Mouse (Mus musculus) forebrain, postnatal 0 days (tissue): Measurements from ENCODE around the gene Sos2. TPM values are rescaled to one million over a fixed set of nuclear protein-coding genes. Genes with fewer than 3 reads are reported as not detected.
A peak's percentile ranks its signal among the peaks of the same experiment; 100 is the strongest.
"Not testable (repeated sequence)": the region's sequence is repeated elsewhere in the genome, so short reads cannot be mapped to it uniquely, and the experiment has no call there.

Experiments
- ATAC-seq: fragments of 200-750 bp; cut with Nextera tagmentation; 2 replicates; pipeline ENCODE4 v1.8.0; 2017; ENCODE audit warnings: mild to moderate bottlenecking, moderate library complexity
- DNase-seq: peaks from one replicate; pipeline ENCODE4 v3.0.0-alpha.2; 2015
- H3K27ac ChIP-seq: fragments of 300-500 bp; sonication (generic); 2 replicates; pipeline ENCODE4 v1.5.1; 2014; ENCODE audit warnings: low read depth, mild to moderate bottlenecking, antibody characterized with exemption, low read length, moderate library complexity, mixed read lengths
- H3K27me3 ChIP-seq: fragments of 300-500 bp; sonication (generic); 2 replicates; pipeline ENCODE4 v1.6.1; 2014; ENCODE audit warnings: mild to moderate bottlenecking, low read length, mixed read lengths; ENCODE audit not compliant: insufficient read depth
- H3K36me3 ChIP-seq: fragments of 300-500 bp; sonication (generic); 2 replicates; pipeline ENCODE4 v1.6.1; 2014; ENCODE audit warnings: mild to moderate bottlenecking, moderate library complexity; ENCODE audit not compliant: insufficient read depth
- H3K4me1 ChIP-seq: fragments of 300-500 bp; sonication (generic); 2 replicates; pipeline ENCODE4 v1.6.1; 2014; ENCODE audit warnings: antibody characterized with exemption; ENCODE audit not compliant: insufficient read depth
- H3K4me2 ChIP-seq: fragments of 300-500 bp; sonication (generic); 2 replicates; pipeline ENCODE4 v1.6.1; 2014; ENCODE audit warnings: low read depth, mild to moderate bottlenecking, moderate library complexity
- H3K4me3 ChIP-seq: fragments of 300-500 bp; sonication (generic); 2 replicates; pipeline ENCODE4 v1.5.1; 2014; ENCODE audit warnings: low read depth, low read length, mixed read lengths
- H3K9ac ChIP-seq: fragments of 300-500 bp; sonication (generic); 2 replicates; pipeline ENCODE4 v1.6.1; 2014; ENCODE audit warnings: mild to moderate bottlenecking
- H3K9me3 ChIP-seq: fragments of 300-500 bp; sonication (generic); 2 replicates; pipeline ENCODE4 v1.6.1; 2016; ENCODE audit warnings: low read length
- CTCF ChIP-seq: sonication (generic); IDR thresholded peaks from 2 replicates; pipeline ENCODE4 v1.5.1; 2016; ENCODE audit warnings: antibody characterized with exemption, control low read depth, low read depth
- WGBS: fragments of 180-500 bp; shearing (Covaris S2); extraction: QIAGEN DNeasy Blood & Tissue Kit; methylation state at CpG from one replicate; pipeline ENCODE4 v1.1.7; 2014; 5-methylcytosine and 5-hydroxymethylcytosine counted together
- polyA plus RNA-seq: library from polyadenylated mRNA; unstranded; fragments of >200 nt; fragmentation: Nextera tagmentation; extraction: Ambion mirVana; gene quantifications from 2 replicates; pipeline ENCODE4 v1.2.1, GENCODE M21; 2015
- total RNA-seq: library from RNA; depleted of rRNA; stranded (reverse); fragments of >200 nt; gene quantifications from 2 replicates; pipeline ENCODE4 v1.2.3, GENCODE M21; 2014

Sos2 gene
- total and polyA plus RNA-seq, 2 experiments from 2014 or later = 5.6 to 30.4 TPM

DNA sequence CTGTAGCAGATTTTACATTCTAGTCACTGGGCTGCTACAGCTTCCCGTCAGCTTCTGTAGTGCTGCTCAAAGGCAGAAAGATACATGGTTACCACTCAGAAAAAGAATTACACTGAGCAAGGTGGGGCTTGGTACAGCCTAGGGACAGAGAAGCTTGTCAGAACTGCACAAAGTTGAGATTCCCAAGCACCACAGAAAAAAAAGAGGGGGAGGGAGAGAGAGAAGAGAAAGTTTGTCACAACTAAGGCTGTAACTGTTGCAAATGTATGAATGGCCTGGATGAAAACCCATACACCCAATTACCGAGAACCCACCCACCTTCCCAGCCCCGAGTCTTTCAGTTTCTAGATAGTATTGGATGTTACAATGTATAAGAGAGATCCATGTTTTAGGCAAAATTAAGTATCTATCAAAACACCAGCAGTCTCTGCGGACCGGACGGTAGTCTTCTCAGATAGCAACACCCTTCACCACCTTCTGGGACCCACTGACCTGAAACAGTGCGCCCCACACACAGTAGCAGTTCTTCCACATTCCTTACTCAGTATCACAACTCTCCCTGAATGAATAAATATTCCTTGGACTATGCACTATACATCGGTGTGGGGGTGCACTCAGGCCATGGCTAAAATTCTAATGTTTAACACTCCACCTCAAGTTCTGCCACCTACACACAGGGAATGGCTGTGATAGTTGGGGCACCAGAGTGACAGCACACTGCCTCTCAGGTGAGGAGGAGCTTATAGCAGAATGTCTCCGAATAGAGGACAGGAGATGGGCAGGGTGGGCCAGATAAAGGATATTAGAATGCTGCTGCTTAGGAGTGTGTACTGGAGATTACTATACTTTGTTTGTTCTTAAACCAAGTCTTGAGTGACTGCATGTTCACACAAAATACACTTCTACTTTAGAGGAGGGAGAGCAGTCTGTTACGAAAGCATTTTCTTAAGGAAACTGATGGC is 6.8 kb downstream of the Sos2 start:
- DNase-seq = no peak
- no peak for TF ChIP-seq CTCF
- ATAC-seq = no peak
- Histone ChIP-seq H3K36me3 (no peaks in the 10 kb centered on the region), H3K9ac (no peak overlapping the region), H3K27ac (no peak overlapping the region), H3K4me1 (no peaks in the 10 kb centered on the region), H3K27me3 (no peaks in the 10 kb centered on the region), H3K4me2 (no peak overlapping the region), H3K9me3 (no peaks in the 10 kb centered on the region), H3K4me3 (no peak overlapping the region)
- WGBS = 83% methylated on average over 10 of the region's 10 CpGs

DNA sequence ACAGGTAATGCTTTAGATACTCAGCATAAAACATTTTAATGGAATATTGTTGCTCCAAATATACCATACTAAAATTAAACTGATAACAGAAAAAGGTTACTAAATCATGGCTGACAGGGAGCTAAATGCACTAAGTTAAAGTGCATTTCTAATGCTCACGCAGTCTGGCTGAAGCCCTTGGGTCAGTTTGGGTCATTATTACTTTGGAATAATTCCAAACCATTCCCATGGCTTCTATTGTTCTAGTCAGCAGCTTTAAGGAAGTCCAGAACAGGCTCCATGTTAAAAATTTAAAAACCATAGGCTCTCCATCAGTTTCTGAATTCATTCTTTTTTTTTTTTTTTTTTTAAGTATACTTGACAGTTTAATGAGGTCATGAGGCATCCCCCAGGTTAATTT is 7.5 kb downstream of the Sos2 start:
- Histone ChIP-seq H3K9ac (no peak overlapping the region), H3K4me3 (no peak overlapping the region), H3K27ac (no peak overlapping the region), H3K4me1 (no peaks in the 10 kb centered on the region), H3K36me3 (no peaks in the 10 kb centered on the region), H3K9me3 (no peaks in the 10 kb centered on the region), H3K27me3 (no peaks in the 10 kb centered on the region), H3K4me2 (no peak overlapping the region)
- no peak for DNase-seq
- WGBS = 61% methylated on average over 1 of the region's 1 CpGs
- ATAC-seq = no peak
- TF ChIP-seq CTCF = no peak

DNA sequence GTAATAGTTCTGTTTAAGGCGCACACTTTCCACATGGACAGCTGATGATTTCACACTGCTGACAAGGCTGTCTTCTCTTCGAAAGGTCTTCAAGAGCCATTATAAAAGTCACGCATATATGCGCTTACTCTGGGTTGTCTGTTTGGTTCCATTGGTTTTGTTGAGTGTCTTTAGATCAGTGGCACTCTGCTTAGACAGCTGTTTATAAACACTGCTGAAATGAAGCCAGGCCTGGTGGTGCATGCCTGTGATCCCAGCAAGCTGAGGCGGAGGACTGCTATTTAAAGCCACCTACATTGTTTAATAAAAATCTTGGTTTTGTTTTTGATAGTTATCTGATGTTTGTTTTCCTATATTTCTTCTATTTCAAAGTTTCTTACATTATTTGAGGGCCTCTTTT is 14.9 kb downstream of the Sos2 start:
- no peak overlapping the region for H3K9ac ChIP-seq
- no peaks in the 10 kb centered on the region for H3K36me3 ChIP-seq
- DNase-seq (no peak), ATAC-seq (no peak)
- H3K27ac ChIP-seq = no peak overlapping the region
- H3K9me3 ChIP-seq = no peaks in the 10 kb centered on the region
- no peaks in the 10 kb centered on the region for H3K4me1 ChIP-seq
- WGBS = 97% methylated on average over 5 of the region's 5 CpGs
- no peaks in the 10 kb centered on the region for H3K27me3 ChIP-seq
- no peak overlapping the region for H3K4me2 ChIP-seq
- H3K4me3 ChIP-seq = no peak overlapping the region
- no peak for TF ChIP-seq CTCF

DNA sequence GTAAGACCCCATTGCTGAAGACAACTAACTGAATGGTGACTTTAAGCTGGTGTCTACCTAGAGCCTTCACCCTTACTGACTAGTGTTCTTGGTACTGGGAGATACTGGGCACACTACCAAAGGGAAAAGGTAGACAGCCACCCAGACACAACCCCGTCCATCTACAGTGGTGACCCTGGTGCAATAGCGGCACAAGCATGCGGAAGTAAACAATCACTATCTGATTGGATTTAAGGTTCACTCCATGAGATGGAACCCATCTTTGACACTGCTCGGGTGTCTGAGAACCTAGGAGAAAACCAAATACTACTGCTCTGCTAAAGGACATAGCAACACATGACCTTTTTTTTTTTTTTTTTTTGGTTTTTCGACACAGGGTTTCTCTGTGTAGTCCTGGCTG is 20.0 kb downstream of the Sos2 start:
- H3K9me3 ChIP-seq = no peaks in the 10 kb centered on the region
- H3K4me1 ChIP-seq = no peaks in the 10 kb centered on the region
- TF ChIP-seq CTCF = no peak
- H3K4me3 ChIP-seq = no peak overlapping the region
- H3K9ac ChIP-seq = no peak overlapping the region
- no peak overlapping the region for H3K27ac ChIP-seq
- no peaks in the 10 kb centered on the region for H3K36me3 ChIP-seq
- ATAC-seq (no peak), DNase-seq (no peak)
- 96% methylated on average over 5 of the region's 5 CpGs for WGBS
- no peak overlapping the region for H3K4me2 ChIP-seq
- H3K27me3 ChIP-seq = no peaks in the 10 kb centered on the region

DNA sequence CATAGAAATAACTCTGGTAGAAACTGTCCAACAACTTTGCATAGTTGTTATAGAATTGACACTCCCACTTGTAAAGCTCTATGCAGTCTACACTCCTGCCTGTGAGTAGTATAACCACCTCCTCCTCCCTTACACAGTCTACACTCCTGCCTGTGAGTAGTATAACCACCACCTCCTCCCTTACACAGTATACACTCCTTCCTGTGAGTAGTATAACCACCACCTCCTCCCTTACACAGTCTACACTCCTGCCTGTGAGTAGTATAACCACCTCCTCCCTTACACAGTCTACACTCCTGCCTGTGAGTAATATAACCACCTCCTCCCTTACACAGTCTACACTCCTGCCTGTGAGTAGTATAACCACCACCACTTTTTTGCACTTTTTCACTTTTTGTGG is 27.7 kb downstream of the Sos2 start:
- H3K9ac ChIP-seq, H3K27ac ChIP-seq, H3K4me2 ChIP-seq, H3K4me3 ChIP-seq, H3K4me1 ChIP-seq, H3K27me3 ChIP-seq, H3K9me3 ChIP-seq: not testable (repeated sequence)
- H3K36me3 ChIP-seq = peaks cover 19% of the 10 kb centered on the region
- DNase-seq = peak; percentile 2
- ATAC-seq = peak; percentile 66

DNA sequence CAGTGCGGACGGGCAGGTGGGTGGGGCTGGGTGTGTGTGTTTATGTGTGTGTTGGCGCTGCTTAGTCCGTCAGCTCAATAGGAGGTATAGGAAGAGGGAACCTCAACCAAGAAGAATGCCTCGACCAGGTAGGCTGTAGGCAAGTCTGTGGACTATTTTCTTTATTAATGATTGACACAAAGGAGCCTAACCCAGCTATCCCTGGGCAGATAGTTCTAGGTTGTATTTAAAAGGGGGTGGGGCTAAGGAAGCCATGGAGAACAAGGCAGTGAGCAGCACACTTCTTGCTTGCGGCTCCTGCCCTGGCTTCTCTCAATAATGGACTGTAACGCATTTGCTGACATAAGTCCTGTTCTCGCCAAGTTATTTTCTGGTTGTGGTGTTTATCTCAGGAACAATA is 32.1 kb downstream of the Sos2 start:
- Histone ChIP-seq H3K9ac (no peak overlapping the region), H3K27ac (no peak overlapping the region), H3K36me3 (peaks cover 35% of the 10 kb centered on the region), H3K9me3 (peaks cover 5% of the 10 kb centered on the region; the same call in 1 of the 2 replicates), H3K4me1 (no peaks in the 10 kb centered on the region), H3K27me3 (no peaks in the 10 kb centered on the region), H3K4me3 (no peak overlapping the region), H3K4me2 (no peak overlapping the region)
- DNase-seq (no peak), ATAC-seq (no peak)
- TF ChIP-seq CTCF = no peak
- WGBS = 85% methylated on average over 8 of the region's 8 CpGs

DNA sequence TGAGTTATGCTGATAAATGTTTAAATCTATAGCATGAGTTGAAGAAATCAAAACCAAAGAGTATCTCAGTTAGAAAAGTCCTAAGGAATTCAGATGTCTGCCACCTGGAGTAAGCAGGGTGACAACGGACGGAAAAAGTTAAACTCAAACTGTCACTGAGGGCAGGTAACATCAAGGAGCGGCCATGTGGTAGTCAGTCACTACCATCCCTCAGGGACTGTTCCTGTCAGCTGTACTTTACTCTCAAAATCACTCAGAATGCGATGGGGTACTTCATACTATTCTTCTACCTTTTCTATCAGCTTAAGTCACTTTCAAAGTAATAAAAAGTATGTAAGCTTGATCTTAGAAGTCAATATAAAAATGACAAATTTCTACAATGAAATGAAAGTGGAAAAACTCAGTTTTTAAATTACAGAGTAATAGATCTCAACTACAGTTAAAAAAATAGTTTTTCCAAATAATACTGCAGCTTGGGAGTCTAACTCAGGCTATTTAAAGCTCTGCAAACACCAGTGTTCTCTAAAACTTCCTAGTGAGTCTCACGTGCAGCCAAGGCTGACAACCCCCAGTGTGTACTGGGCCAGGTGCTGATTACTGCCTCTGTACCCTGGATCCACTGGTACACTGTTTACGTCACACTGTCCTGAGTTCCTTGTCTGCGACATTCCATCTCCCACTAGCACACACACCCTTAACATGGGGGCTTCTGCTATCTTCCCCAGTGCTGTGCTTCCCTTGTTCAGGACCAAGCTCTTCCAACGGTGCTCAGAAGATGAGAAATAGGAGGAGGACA is 35.6 kb downstream of the Sos2 start:
- no peaks in the 10 kb centered on the region for H3K27me3 ChIP-seq
- H3K4me1 ChIP-seq = no peaks in the 10 kb centered on the region
- H3K4me3 ChIP-seq = no peak overlapping the region
- H3K36me3 ChIP-seq = peaks cover 16% of the 10 kb centered on the region
- ATAC-seq (no peak), DNase-seq (no peak)
- TF ChIP-seq CTCF = no peak
- H3K9ac ChIP-seq = no peak overlapping the region
- no peaks in the 10 kb centered on the region for H3K9me3 ChIP-seq
- no peak overlapping the region for H3K27ac ChIP-seq
- 89% methylated on average over 8 of the region's 8 CpGs for WGBS
- H3K4me2 ChIP-seq = no peak overlapping the region
